Mouse (Mus musculus): ENCODE results near the gene Chchd5. TPM values are rescaled to one million over a fixed set of nuclear protein-coding genes. Genes with fewer than 3 reads are reported as not detected.

Chchd5 gene
- polyA plus RNA-seq, 1 experiment, result 19.9 TPM

DNA sequence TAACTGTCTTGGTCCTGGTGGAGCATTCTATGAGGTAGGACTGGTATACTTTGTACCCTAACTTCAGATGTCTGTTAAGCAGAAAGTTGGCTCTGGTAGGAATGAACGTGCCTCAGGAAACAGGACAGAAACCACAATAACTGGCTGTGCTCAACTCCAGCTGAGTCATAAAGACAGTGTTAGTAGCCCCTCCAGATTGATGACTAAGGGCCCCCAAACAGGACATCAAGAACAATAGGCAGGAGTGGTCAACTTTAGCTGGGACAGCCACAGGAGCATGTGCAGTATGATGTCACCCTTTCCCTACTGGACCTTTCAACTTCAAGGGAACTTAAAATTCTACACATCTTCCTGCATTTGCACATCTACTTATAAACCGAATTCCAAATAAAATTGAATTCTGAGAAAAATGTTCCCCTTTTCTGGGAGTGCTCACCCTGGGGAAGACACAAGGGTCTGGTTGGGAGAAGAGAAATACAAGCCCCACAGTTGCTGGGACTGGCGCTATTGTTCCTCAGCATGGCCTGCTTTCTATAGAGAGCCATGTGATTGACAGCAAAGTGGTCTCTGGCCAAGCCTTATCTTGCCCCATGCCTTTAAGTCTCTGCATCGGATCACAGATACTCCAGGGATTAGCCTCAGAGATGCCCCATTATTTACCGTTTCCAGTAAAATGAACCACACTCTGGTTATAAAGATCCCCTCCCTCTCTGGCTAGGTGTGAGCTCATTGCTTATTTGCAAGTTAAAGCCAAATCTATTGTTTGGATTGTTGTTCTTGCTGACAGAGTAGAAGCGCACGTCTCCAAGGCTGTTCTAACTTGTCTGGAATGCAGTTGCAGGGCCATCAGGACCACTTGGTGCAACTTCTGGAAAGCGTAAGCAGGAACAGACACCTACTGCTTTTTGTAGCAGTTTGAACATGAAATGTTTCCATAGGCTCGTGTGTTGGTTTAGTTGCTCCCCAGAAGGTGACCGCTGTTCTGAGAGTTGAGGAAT is 37.3 kb downstream of the Chchd5 start:
- WGBS, result 72% methylated on average over 10 of the region's 10 CpGs
- no peak overlapping the region for H3K27ac ChIP-seq (ENCODE audit: control insufficient read depth, insufficient read depth, low read depth, low read length, poor library complexity)

DNA sequence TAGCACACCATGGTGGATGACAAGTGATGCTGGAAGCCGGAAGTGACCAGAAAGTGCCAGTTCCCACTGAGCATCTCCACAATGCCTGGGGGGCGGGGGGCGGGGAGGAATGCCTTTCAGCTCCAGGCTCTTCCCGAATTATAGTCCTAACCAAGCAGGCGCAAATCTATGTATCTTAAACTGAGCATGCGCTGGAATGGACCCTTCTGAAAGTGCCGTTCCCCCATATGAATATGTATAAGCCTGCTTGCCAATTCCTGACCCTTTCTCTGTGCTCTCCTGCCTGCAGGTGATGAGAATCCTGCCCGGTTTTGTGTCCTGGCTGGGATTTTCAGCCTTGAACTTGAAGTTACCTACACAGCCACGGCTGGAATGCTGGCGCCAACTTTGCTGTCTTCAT is 43.9 kb downstream of the Chchd5 start:
- H3K4me3 ChIP-seq (replicated peaks; ENCODE audit: control insufficient read depth, low read depth, low read length), result no peak overlapping the region
- WGBS, result 80% methylated on average over 10 of the region's 10 CpGs
- H3K4me1 ChIP-seq (ENCODE audit: control insufficient read depth, insufficient read depth, low read length), result peaks cover 1% of the 10 kb centered on the region
- H3K27ac ChIP-seq (ENCODE audit: control insufficient read depth, insufficient read depth, low read depth, low read length, poor library complexity), result no peak overlapping the region
- no peak for TF ChIP-seq POLR2A (IDR thresholded peaks at IDR 0.05; ENCODE audit: borderline replicate concordance, control insufficient read depth, low read depth, low read length)

More for the DNA sequence above, 37.3 kb downstream of the Chchd5 start:
- H3K4me3 ChIP-seq (replicated peaks; ENCODE audit: control insufficient read depth, low read depth, low read length), result no peak overlapping the region
- TF ChIP-seq CTCF (IDR thresholded peaks at IDR 0.05; ENCODE audit: control insufficient read depth, insufficient read depth, low read length), result no peak
- TF ChIP-seq POLR2A (IDR thresholded peaks at IDR 0.05; ENCODE audit: borderline replicate concordance, control insufficient read depth, low read depth, low read length), result no peak
- H3K4me1 ChIP-seq (ENCODE audit: control insufficient read depth, insufficient read depth, low read length), result no peaks in the 10 kb centered on the region; the same call in 1 of the 2 replicates

DNA sequence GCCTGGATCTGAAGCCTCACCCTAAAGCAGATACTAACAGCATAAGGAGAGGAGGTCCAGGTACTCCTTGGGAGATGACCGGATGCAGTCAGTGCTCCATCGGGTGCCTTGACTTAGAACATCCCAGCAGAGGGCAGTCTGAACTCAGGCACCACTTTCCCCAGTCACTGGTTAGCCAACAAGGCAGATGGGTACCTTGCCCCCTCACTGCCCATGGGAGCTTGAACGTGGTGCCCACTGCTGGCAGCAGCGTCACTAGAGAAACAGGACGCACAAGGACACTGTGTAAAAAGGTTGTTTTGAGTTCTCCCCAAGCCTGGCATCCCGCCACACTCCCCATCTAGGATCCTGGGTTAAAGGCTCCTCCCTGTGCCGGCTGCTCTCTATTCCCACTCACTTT is 45.0 kb downstream of the Chchd5 start:
- 25% methylated on average over 7 of the region's 7 CpGs for WGBS
- TF ChIP-seq CTCF (IDR thresholded peaks at IDR 0.05; ENCODE audit: control insufficient read depth, insufficient read depth, low read length) (peak; percentile 91), POLR2A (IDR thresholded peaks at IDR 0.05; ENCODE audit: borderline replicate concordance, control insufficient read depth, low read depth, low read length) (no peak)
- Histone ChIP-seq H3K4me1 (ENCODE audit: control insufficient read depth, insufficient read depth, low read length) (peaks cover 1% of the 10 kb centered on the region), H3K27ac (ENCODE audit: control insufficient read depth, insufficient read depth, low read depth, low read length, poor library complexity) (no peak overlapping the region), H3K4me3 (replicated peaks; ENCODE audit: control insufficient read depth, low read depth, low read length) (no peak overlapping the region)

DNA sequence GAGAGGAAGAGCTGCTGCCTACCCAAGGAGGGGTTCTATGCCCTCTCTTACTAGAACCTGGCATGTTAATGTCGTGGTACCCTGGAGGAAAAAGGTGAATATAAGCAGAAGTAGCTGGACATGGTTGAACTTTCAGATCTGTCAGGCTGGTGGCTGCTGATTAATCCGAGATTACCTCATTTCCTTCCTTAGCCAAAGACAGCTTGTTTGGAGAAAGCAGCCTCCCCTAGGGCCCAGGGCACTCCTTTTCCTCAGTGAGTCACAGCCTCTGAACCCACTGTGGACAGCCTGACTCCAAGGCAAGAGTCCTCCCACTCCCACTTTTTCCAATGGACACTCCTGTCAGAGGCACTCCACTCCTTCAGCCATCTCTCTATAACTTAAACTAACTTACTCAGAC is 46.1 kb downstream of the Chchd5 start:
- H3K4me1 ChIP-seq (ENCODE audit: control insufficient read depth, insufficient read depth, low read length), result peaks cover 1% of the 10 kb centered on the region
- TF ChIP-seq POLR2A (IDR thresholded peaks at IDR 0.05; ENCODE audit: borderline replicate concordance, control insufficient read depth, low read depth, low read length) (no peak), CTCF (IDR thresholded peaks at IDR 0.05; ENCODE audit: control insufficient read depth, insufficient read depth, low read length) (no peak)
- peak overlapping the region; percentile 21; the same call in 1 of the 2 replicates for H3K27ac ChIP-seq (ENCODE audit: control insufficient read depth, insufficient read depth, low read depth, low read length, poor library complexity)
- 0% methylated on average over 2 of the region's 2 CpGs for WGBS
- H3K4me3 ChIP-seq (replicated peaks; ENCODE audit: control insufficient read depth, low read depth, low read length), result no peak overlapping the region

DNA sequence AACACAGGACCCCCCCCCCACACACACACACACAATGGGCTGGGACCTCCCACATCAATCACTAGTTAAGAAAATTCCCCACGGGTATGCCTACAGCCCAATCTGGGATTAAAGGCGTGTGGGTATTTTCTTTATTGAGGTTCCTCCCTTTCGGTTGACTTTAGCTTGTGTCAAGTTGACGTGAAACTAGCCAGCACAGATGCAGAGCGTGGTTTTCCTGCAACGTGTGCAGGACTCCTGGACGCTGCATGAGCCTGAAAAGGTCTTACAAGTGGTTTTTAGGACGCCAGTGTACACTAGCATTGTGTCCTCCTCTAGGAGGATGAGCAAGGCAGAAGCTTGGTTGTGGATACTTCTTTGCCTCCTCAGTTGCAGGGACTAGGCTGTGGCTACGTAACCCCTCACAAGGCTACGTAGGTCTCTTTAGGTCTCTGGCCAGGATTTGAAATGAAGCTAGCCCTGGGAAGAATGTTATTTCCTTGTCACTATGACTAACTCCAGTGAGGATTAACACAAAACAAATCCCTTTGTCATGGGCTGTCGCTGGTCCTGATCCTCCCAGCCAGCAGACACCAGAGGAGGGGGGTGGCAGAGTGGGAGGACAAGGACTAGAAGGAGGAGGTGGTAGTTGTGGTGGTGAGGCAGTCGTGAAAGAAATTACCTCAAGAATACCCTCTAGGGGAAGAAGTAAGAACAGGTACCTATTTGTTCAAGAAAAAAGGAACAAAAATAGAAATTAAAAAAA is 47.3 kb downstream of the Chchd5 start:
- WGBS, result 59% methylated on average over 12 of the region's 12 CpGs
- no peak for TF ChIP-seq POLR2A (IDR thresholded peaks at IDR 0.05; ENCODE audit: borderline replicate concordance, control insufficient read depth, low read depth, low read length)
- Histone ChIP-seq H3K4me1 (ENCODE audit: control insufficient read depth, insufficient read depth, low read length) (peaks cover 1% of the 10 kb centered on the region), H3K27ac (ENCODE audit: control insufficient read depth, insufficient read depth, low read depth, low read length, poor library complexity) (no peak overlapping the region), H3K4me3 (replicated peaks; ENCODE audit: control insufficient read depth, low read depth, low read length) (no peak overlapping the region)

DNA sequence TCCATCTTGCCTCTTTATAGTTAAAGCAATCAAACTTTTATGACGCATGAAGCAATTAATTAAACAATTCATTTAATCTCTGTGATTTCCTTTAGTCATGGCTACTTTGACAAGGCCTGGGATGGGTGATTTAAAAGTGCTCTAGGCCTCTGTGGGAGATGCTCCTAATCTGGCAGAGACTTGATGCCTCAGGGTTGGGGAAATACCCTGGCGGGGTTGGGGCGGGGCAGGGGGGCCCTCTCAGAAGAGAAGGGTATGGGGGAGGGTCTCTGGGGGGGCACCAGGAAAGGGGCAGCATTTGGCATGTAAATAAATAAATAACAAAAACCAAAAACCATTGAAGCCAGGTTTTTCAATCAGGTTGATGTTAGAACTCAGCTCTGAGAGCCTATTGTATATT is 48.2 kb downstream of the Chchd5 start:
- peaks cover 1% of the 10 kb centered on the region for H3K4me1 ChIP-seq (ENCODE audit: control insufficient read depth, insufficient read depth, low read length)
- H3K4me3 ChIP-seq (replicated peaks; ENCODE audit: control insufficient read depth, low read depth, low read length), result no peak overlapping the region
- H3K27ac ChIP-seq (ENCODE audit: control insufficient read depth, insufficient read depth, low read depth, low read length, poor library complexity), result no peak overlapping the region
- TF ChIP-seq POLR2A (IDR thresholded peaks at IDR 0.05; ENCODE audit: borderline replicate concordance, control insufficient read depth, low read depth, low read length) (no peak), CTCF (IDR thresholded peaks at IDR 0.05; ENCODE audit: control insufficient read depth, insufficient read depth, low read length) (no peak)
- 83% methylated on average over 3 of the region's 3 CpGs for WGBS

DNA sequence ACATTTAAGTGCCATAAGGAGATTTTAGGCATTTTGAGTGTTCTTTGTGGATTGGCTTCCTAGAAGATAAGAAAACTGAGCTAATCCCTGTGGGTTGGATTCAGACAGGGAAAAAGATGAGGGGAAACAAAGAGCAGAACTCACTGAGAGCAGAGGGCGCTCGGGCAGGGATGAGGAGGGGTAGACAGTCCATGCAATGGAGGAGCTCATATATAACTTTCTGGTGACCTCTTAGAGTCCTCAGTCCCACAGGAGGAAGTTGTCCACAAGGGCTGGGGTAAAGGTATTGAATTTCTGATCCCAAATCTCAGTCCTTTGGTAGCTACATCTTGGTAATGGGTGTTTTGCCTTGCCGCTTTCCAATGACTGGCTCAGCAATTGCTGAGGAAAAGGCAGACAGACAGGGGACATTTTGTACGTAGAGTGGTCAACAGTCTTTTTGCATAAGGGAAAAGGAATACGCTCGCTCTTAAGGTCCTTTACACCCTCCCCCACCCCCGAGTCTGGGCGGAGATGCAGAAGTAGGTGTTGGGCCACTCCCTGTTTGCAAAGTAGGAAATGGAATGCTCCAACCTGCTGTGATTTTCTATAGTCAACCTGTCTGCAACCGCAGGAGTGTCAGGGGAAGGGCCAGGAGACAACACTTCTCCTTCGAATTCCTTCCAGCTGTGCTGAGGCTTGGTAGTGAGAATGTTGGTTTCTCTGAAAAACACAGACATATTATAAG is 48.8 kb downstream of the Chchd5 start:
- Histone ChIP-seq H3K4me3 (replicated peaks; ENCODE audit: control insufficient read depth, low read depth, low read length) (no peak overlapping the region), H3K4me1 (ENCODE audit: control insufficient read depth, insufficient read depth, low read length) (peaks cover 3% of the 10 kb centered on the region), H3K27ac (ENCODE audit: control insufficient read depth, insufficient read depth, low read depth, low read length, poor library complexity) (no peak overlapping the region)
- WGBS, result 59% methylated on average over 10 of the region's 10 CpGs
- TF ChIP-seq CTCF (IDR thresholded peaks at IDR 0.05; ENCODE audit: control insufficient read depth, insufficient read depth, low read length), result no peak
- no peak for TF ChIP-seq POLR2A (IDR thresholded peaks at IDR 0.05; ENCODE audit: borderline replicate concordance, control insufficient read depth, low read depth, low read length)

Measured in bone marrow, adult 2 months (tissue).